Mouse (Mus musculus) heart, embryonic 15.5 days (tissue): ENCODE results near the gene Hps5. TPM values are rescaled to one million over a fixed set of nuclear protein-coding genes. Genes with fewer than 3 reads are reported as not detected.

Experiments
- polyA plus RNA-seq: library from polyadenylated mRNA; unstranded; fragments of >200 nt; fragmentation: Nextera tagmentation; extraction: Ambion mirVana; gene quantifications from 2 replicates; pipeline ENCODE4 v1.2.1, GENCODE M21; 2015

The Hps5 gene
- polyA plus RNA-seq, 1 experiment from 2014 or later, result 9.5 TPM

Other genes starting within 250 kb of the Hps5 start
- gene Sergef, start 156.3 kb downstream of the Hps5 start, polyA plus RNA-seq, result 9.3 and 10.3 TPM in 2 replicates
- gene Tph1, start 123.5 kb downstream of the Hps5 start, polyA plus RNA-seq, result 0.23 and 0.76 TPM in 2 replicates
- 12.6 and 14.3 TPM in 2 replicates for gene Saal1, start 85.4 kb downstream of the Hps5 start, polyA plus RNA-seq
- 0.50 and 0.65 TPM in 2 replicates for gene Saa3, start 80.4 kb downstream of the Hps5 start, polyA plus RNA-seq
- gene Saa4, start 63.5 kb downstream of the Hps5 start, polyA plus RNA-seq, result 0.06 TPM in 1 of 2 replicates, not detected in the other
- gene Saa1, start 53.1 kb downstream of the Hps5 start, polyA plus RNA-seq, result not detected in 2 replicates
- not detected in 2 replicates for gene Saa2, start 44.3 kb downstream of the Hps5 start, polyA plus RNA-seq
- 28.3 and 28.8 TPM in 2 replicates for gene Gtf2h1, start within 50 bp of the Hps5 start, polyA plus RNA-seq
- 2,657 and 2,686 TPM in 2 replicates for gene Ldha, start 45.4 kb upstream of the Hps5 start, polyA plus RNA-seq
- not detected in 2 replicates for gene Ldhc, start 65.1 kb upstream of the Hps5 start, polyA plus RNA-seq
- gene Tsg101, start 123.9 kb upstream of the Hps5 start, polyA plus RNA-seq, result 151 and 155 TPM in 2 replicates
- 7.8 and 8.9 TPM in 2 replicates for gene Uevld, start 162.5 kb upstream of the Hps5 start, polyA plus RNA-seq
- not detected in 2 replicates for gene Gm9999, start 187.5 kb upstream of the Hps5 start, polyA plus RNA-seq
- 13.6 and 15.3 TPM in 2 replicates for gene Spty2d1, start 212.3 kb upstream of the Hps5 start, polyA plus RNA-seq